Mouse (Mus musculus): ENCODE results near the gene Zfp759.
A peak's percentile ranks its signal among the peaks of the same experiment; 100 is the strongest.
"Not testable (repeated sequence)": the region's sequence is repeated elsewhere in the genome, so short reads cannot be mapped to it uniquely, and the experiment has no call there.

Gene Zfp759

GRCm38 (mm10) chr13:67121360-67121759 lies at the start of gene Zfp759:
Gene Zfp759, plus strand, starts transcription at chr13:67121660.
- not testable (repeated sequence) for DNase-seq (ENCODE audit: extremely low spot score, low spot score)

- no peak for DNase-seq (ENCODE audit: extremely low spot score, low spot score)
These were observed 48.7 kb upstream of the Zfp759 start for GRCm38 (mm10) chr13:67072786-67073185.

GRCm38 (mm10) chr13:67077244-67077643 lies 44.2 kb upstream of the Zfp759 start:
- no peak for DNase-seq (ENCODE audit: extremely low spot score, low spot score)

GRCm38 (mm10) chr13:67081142-67081713 lies 40.2 kb upstream of the Zfp759 start:
- peak; percentile 80 for DNase-seq (ENCODE audit: extremely low spot score, low spot score)

GRCm38 (mm10) chr13:67081946-67082345 lies 39.5 kb upstream of the Zfp759 start:
- DNase-seq (ENCODE audit: extremely low spot score, low spot score): no peak

GRCm38 (mm10) chr13:67090154-67090553 lies 31.3 kb upstream of the Zfp759 start:
- DNase-seq (ENCODE audit: extremely low spot score, low spot score): no peak

GRCm38 (mm10) chr13:67097876-67098275 lies 23.6 kb upstream of the Zfp759 start, which contains the start of gene Zfp708:
Gene Zfp708, minus strand, starts transcription at chr13:67097976.
- no peak for DNase-seq (ENCODE audit: extremely low spot score, low spot score)

GRCm38 (mm10) chr13:67107681-67108080 lies 13.8 kb upstream of the Zfp759 start:
- no peak for DNase-seq (ENCODE audit: extremely low spot score, low spot score)

- DNase-seq (ENCODE audit: extremely low spot score, low spot score): peak; percentile 82
These were observed 13.2 kb upstream of the Zfp759 start, which contains the start of gene Gm28557 for GRCm38 (mm10) chr13:67108194-67108820. Gene Gm28557, minus strand, starts transcription at chr13:67108604.

GRCm38 (mm10) chr13:67108821-67109206 lies 12.6 kb upstream of the Zfp759 start:
- peak; percentile 47 for DNase-seq (ENCODE audit: extremely low spot score, low spot score)

- no peak for DNase-seq (ENCODE audit: extremely low spot score, low spot score)
These were observed 9.4 kb upstream of the Zfp759 start for GRCm38 (mm10) chr13:67112096-67112495.

- no peak for DNase-seq (ENCODE audit: extremely low spot score, low spot score)
These were observed 8.2 kb upstream of the Zfp759 start for GRCm38 (mm10) chr13:67113287-67113686.

- DNase-seq (ENCODE audit: extremely low spot score, low spot score): not testable (repeated sequence)
These were observed 5.3 kb upstream of the Zfp759 start, which contains the start of gene Rslcan18 for GRCm38 (mm10) chr13:67116163-67116562. Gene Rslcan18, minus strand, starts transcription at chr13:67116263.

- DNase-seq (ENCODE audit: extremely low spot score, low spot score): no peak
These were observed 3.0 kb downstream of the Zfp759 start for GRCm38 (mm10) chr13:67124460-67124859.

- DNase-seq (ENCODE audit: extremely low spot score, low spot score): not testable (repeated sequence)
These were observed 6.0 kb downstream of the Zfp759 start for GRCm38 (mm10) chr13:67127507-67127906.

- peak; percentile 77 for DNase-seq (ENCODE audit: extremely low spot score, low spot score)
These were observed 6.7 kb downstream of the Zfp759 start for GRCm38 (mm10) chr13:67128038-67128721.

- not testable (repeated sequence) for DNase-seq (ENCODE audit: extremely low spot score, low spot score)
These were observed 44.7 kb downstream of the Zfp759 start for GRCm38 (mm10) chr13:67166122-67166521.

GRCm38 (mm10) chr13:67172991-67173722 lies 51.7 kb downstream of the Zfp759 start, which contains the start of gene Rsl1:
Gene Rsl1, plus strand, starts transcription at chr13:67173182.
- peak; percentile 67 for DNase-seq (ENCODE audit: extremely low spot score, low spot score)

GRCm38 (mm10) chr13:67173723-67174055 lies 52.2 kb downstream of the Zfp759 start:
- DNase-seq (ENCODE audit: extremely low spot score, low spot score): no peak

Data from neural tube, embryonic 10.5 days (tissue).